Mouse (Mus musculus) hindbrain, embryonic 12.5 days (tissue): ENCODE measurements around the gene Prkca. TPM values are rescaled to one million over a fixed set of nuclear protein-coding genes. Genes with fewer than 3 reads are reported as not detected.

ENCODE experiments used
- ATAC-seq: fragments of 200-750 bp; cut with Nextera tagmentation; 2 replicates; pipeline ENCODE4 v1.8.0; 2017; ENCODE audit warnings: moderate TSS enrichment; ENCODE audit not compliant: low FRiP score
- H3K27ac ChIP-seq: fragments of 300-500 bp; sonication (generic); 2 replicates; pipeline ENCODE4 v1.5.1; 2016; ENCODE audit warnings: mild to moderate bottlenecking
- H3K27me3 ChIP-seq: fragments of 300-500 bp; sonication (generic); 2 replicates; pipeline ENCODE4 v1.6.1; 2016; ENCODE audit warnings: mild to moderate bottlenecking
- H3K36me3 ChIP-seq: fragments of 300-500 bp; sonication (generic); 2 replicates; pipeline ENCODE4 v1.6.1; 2016; ENCODE audit warnings: mild to moderate bottlenecking
- H3K4me1 ChIP-seq: fragments of 300-500 bp; sonication (generic); 2 replicates; pipeline ENCODE4 v1.6.1; 2016
- H3K4me2 ChIP-seq: fragments of 300-500 bp; sonication (generic); replicated peaks from 2 replicates; pipeline ENCODE4 v1.6.1; 2016; ENCODE audit warnings: mild to moderate bottlenecking
- H3K4me3 ChIP-seq: fragments of 300-500 bp; sonication (generic); 2 replicates; pipeline ENCODE4 v1.5.1; 2016; ENCODE audit warnings: mild to moderate bottlenecking
- H3K9ac ChIP-seq: fragments of 300-500 bp; sonication (generic); 2 replicates; pipeline ENCODE4 v1.6.1; 2016; ENCODE audit warnings: mild to moderate bottlenecking, moderate library complexity
- H3K9me3 ChIP-seq: fragments of 300-500 bp; sonication (generic); replicated peaks from 2 replicates; pipeline ENCODE4 v1.6.1; 2016; ENCODE audit warnings: mild to moderate bottlenecking
- WGBS: fragments of 180-500 bp; shearing (Covaris S2); methylation state at CpG from one replicate; pipeline ENCODE4 v1.1.7; 2016; 5-methylcytosine and 5-hydroxymethylcytosine counted together
- polyA plus RNA-seq: library from polyadenylated mRNA; unstranded; fragments of >200 nt; fragmentation: Nextera tagmentation; extraction: Ambion mirVana; gene quantifications from 2 replicates; pipeline ENCODE4 v1.2.1, GENCODE M21; 2016

The Prkca gene
- polyA plus RNA-seq, 1 experiment from 2014 or later = 8.3 TPM

GRCm38 (mm10) chr11:108222616-108223015, 121.1 kb downstream of the Prkca start:
- Histone ChIP-seq H3K9ac (no peak overlapping the region), H3K36me3 (no peaks in the 10 kb centered on the region), H3K4me1 (peaks cover 17% of the 10 kb centered on the region), H3K27ac (no peak overlapping the region), H3K4me2 (no peak overlapping the region), H3K27me3 (no peaks in the 10 kb centered on the region), H3K4me3 (no peak overlapping the region), H3K9me3 (no peaks in the 10 kb centered on the region)
- WGBS = 83% methylated on average over 8 of the region's 8 CpGs
- ATAC-seq = no peak

- Histone ChIP-seq H3K9me3 (no peaks in the 10 kb centered on the region), H3K36me3 (no peaks in the 10 kb centered on the region), H3K4me1 (peaks cover 17% of the 10 kb centered on the region), H3K27ac (no peak overlapping the region), H3K4me2 (no peak overlapping the region), H3K27me3 (no peaks in the 10 kb centered on the region), H3K9ac (no peak overlapping the region), H3K4me3 (no peak overlapping the region)
- ATAC-seq = no peak
- WGBS = 87% methylated on average over 3 of the region's 3 CpGs
Measured at GRCm38 (mm10) chr11:108222026-108222425, 121.7 kb downstream of the Prkca start.

- no peak overlapping the region for H3K27ac ChIP-seq
- no peak overlapping the region for H3K9ac ChIP-seq
- WGBS = 86% methylated on average over 13 of the region's 13 CpGs
- no peaks in the 10 kb centered on the region for H3K27me3 ChIP-seq
- no peak overlapping the region for H3K4me2 ChIP-seq
- no peak for ATAC-seq
- H3K4me3 ChIP-seq = no peak overlapping the region
- no peaks in the 10 kb centered on the region for H3K9me3 ChIP-seq
- no peaks in the 10 kb centered on the region for H3K36me3 ChIP-seq
- peaks cover 23% of the 10 kb centered on the region for H3K4me1 ChIP-seq
Measured at GRCm38 (mm10) chr11:108221124-108221835, 122.4 kb downstream of the Prkca start.

- peaks cover 28% of the 10 kb centered on the region for H3K4me1 ChIP-seq
- no peaks in the 10 kb centered on the region for H3K27me3 ChIP-seq
- H3K4me2 ChIP-seq = no peak overlapping the region
- WGBS = 82% methylated on average over 5 of the region's 5 CpGs
- H3K9me3 ChIP-seq = no peaks in the 10 kb centered on the region
- no peak overlapping the region for H3K9ac ChIP-seq
- H3K36me3 ChIP-seq = no peaks in the 10 kb centered on the region
- H3K4me3 ChIP-seq = no peak overlapping the region
- no peak for ATAC-seq
- H3K27ac ChIP-seq = no peak overlapping the region
Measured at GRCm38 (mm10) chr11:108220605-108221004, 123.1 kb downstream of the Prkca start.

- WGBS = 83% methylated on average over 8 of the region's 8 CpGs
- H3K27ac ChIP-seq = no peak overlapping the region
- no peak overlapping the region for H3K4me2 ChIP-seq
Measured at GRCm38 (mm10) chr11:108217043-108217442, 126.7 kb downstream of the Prkca start.

GRCm38 (mm10) chr11:108216064-108216463, 127.7 kb downstream of the Prkca start:
- H3K9me3 ChIP-seq = no peaks in the 10 kb centered on the region
- H3K4me3 ChIP-seq = no peak overlapping the region
- H3K4me2 ChIP-seq = no peak overlapping the region
- no peaks in the 10 kb centered on the region for H3K27me3 ChIP-seq
- no peak overlapping the region for H3K27ac ChIP-seq
- no peak for ATAC-seq
- H3K9ac ChIP-seq = no peak overlapping the region
- H3K4me1 ChIP-seq = peaks cover 14% of the 10 kb centered on the region
- no peaks in the 10 kb centered on the region for H3K36me3 ChIP-seq
- WGBS = 77% methylated on average over 7 of the region's 7 CpGs

More at GRCm38 (mm10) chr11:108217043-108217442, 126.7 kb downstream of the Prkca start:
- Histone ChIP-seq H3K27me3 (no peaks in the 10 kb centered on the region), H3K9me3 (no peaks in the 10 kb centered on the region), H3K9ac (no peak overlapping the region), H3K4me3 (no peak overlapping the region), H3K36me3 (no peaks in the 10 kb centered on the region), H3K4me1 (peaks cover 14% of the 10 kb centered on the region)
- ATAC-seq = no peak

- no peak for ATAC-seq
Measured at GRCm38 (mm10) chr11:108215466-108215865, 128.3 kb downstream of the Prkca start.

GRCm38 (mm10) chr11:108214521-108215223, 129.1 kb downstream of the Prkca start:
- no peak overlapping the region for H3K27ac ChIP-seq
- H3K4me2 ChIP-seq = no peak overlapping the region
- H3K9me3 ChIP-seq = no peaks in the 10 kb centered on the region
- no peaks in the 10 kb centered on the region for H3K27me3 ChIP-seq
- no peak for ATAC-seq
- peaks cover 14% of the 10 kb centered on the region for H3K4me1 ChIP-seq
- H3K36me3 ChIP-seq = no peaks in the 10 kb centered on the region
- H3K4me3 ChIP-seq = no peak overlapping the region
- no peak overlapping the region for H3K9ac ChIP-seq
- WGBS = 92% methylated on average over 11 of the region's 11 CpGs

More at GRCm38 (mm10) chr11:108215466-108215865, 128.3 kb downstream of the Prkca start:
- Histone ChIP-seq H3K4me2 (no peak overlapping the region), H3K4me1 (peaks cover 14% of the 10 kb centered on the region), H3K27ac (no peak overlapping the region), H3K36me3 (no peaks in the 10 kb centered on the region), H3K9ac (no peak overlapping the region), H3K27me3 (no peaks in the 10 kb centered on the region), H3K9me3 (no peaks in the 10 kb centered on the region), H3K4me3 (no peak overlapping the region)
- 58% methylated on average over 8 of the region's 8 CpGs for WGBS

- no peaks in the 10 kb centered on the region for H3K27me3 ChIP-seq
- H3K27ac ChIP-seq = no peak overlapping the region
- H3K36me3 ChIP-seq = no peaks in the 10 kb centered on the region
- WGBS = 96% methylated on average over 10 of the region's 10 CpGs
- peaks cover 14% of the 10 kb centered on the region for H3K4me1 ChIP-seq
- H3K9ac ChIP-seq = no peak overlapping the region
- no peak overlapping the region for H3K4me3 ChIP-seq
- H3K9me3 ChIP-seq = no peaks in the 10 kb centered on the region
- no peak for ATAC-seq
- H3K4me2 ChIP-seq = no peak overlapping the region
Measured at GRCm38 (mm10) chr11:108213783-108214182, 129.9 kb downstream of the Prkca start.

- peaks cover 14% of the 10 kb centered on the region for H3K4me1 ChIP-seq
- WGBS = 95% methylated on average over 5 of the region's 5 CpGs
Measured at GRCm38 (mm10) chr11:108212638-108213037, 131.1 kb downstream of the Prkca start.

GRCm38 (mm10) chr11:108212030-108212429, 131.7 kb downstream of the Prkca start:
- Histone ChIP-seq H3K4me3 (no peak overlapping the region), H3K9me3 (no peaks in the 10 kb centered on the region), H3K27me3 (no peaks in the 10 kb centered on the region), H3K4me2 (no peak overlapping the region), H3K4me1 (peaks cover 14% of the 10 kb centered on the region), H3K9ac (no peak overlapping the region), H3K36me3 (no peaks in the 10 kb centered on the region), H3K27ac (no peak overlapping the region)
- WGBS = 92% methylated on average over 6 of the region's 6 CpGs
- no peak for ATAC-seq

More at GRCm38 (mm10) chr11:108212638-108213037, 131.1 kb downstream of the Prkca start:
- no peak overlapping the region for H3K9ac ChIP-seq
- H3K27me3 ChIP-seq = no peaks in the 10 kb centered on the region
- no peak overlapping the region for H3K4me2 ChIP-seq
- H3K36me3 ChIP-seq = no peaks in the 10 kb centered on the region
- ATAC-seq = no peak
- H3K9me3 ChIP-seq = no peaks in the 10 kb centered on the region
- no peak overlapping the region for H3K27ac ChIP-seq
- no peak overlapping the region for H3K4me3 ChIP-seq

GRCm38 (mm10) chr11:108210749-108211148, 133.0 kb downstream of the Prkca start:
- 0 out of 2 replicates have a peak, but pooled peaks cover 4% of the 10 kb centered on the region for H3K4me1 ChIP-seq
- H3K9ac ChIP-seq = no peak overlapping the region
- H3K9me3 ChIP-seq = no peaks in the 10 kb centered on the region
- H3K27me3 ChIP-seq = no peaks in the 10 kb centered on the region
- H3K4me2 ChIP-seq = no peak overlapping the region
- no peak overlapping the region for H3K4me3 ChIP-seq
- H3K36me3 ChIP-seq = no peaks in the 10 kb centered on the region
- ATAC-seq = no peak
- H3K27ac ChIP-seq = no peak overlapping the region
- WGBS = 82% methylated on average over 7 of the region's 7 CpGs
